Mouse (Mus musculus): Measurements from ENCODE around the gene Prr15. TPM values are rescaled to one million over a fixed set of nuclear protein-coding genes. Genes with fewer than 3 reads are reported as not detected.

The Prr15 gene
- polyA plus RNA-seq (2012; rRNA removed) = 0.94 and 1.2 TPM in 2 replicates

GRCm38 (mm10) chr6:54325246-54325885, at the start of gene Prr15:
TSS of gene Prr15 (plus strand) at chr6:54325835.

Other genes with a start within 250 kb of the Prr15 start
- 0.40 and 0.49 TPM in 2 replicates for gene Wipf3, start 103.8 kb downstream of the Prr15 start, polyA plus RNA-seq (2012; rRNA removed)
- gene Scrn1, start 240.7 kb downstream of the Prr15 start, polyA plus RNA-seq (2012; rRNA removed) = 0.08 and 0.15 TPM in 2 replicates

Data from liver, embryonic 18 days (tissue).